Mouse (Mus musculus) heart, embryonic 15.5 days (tissue): ENCODE measurements around the gene Dync1li1. TPM values are rescaled to one million over a fixed set of nuclear protein-coding genes. Genes with fewer than 3 reads are reported as not detected.
A peak's percentile ranks its signal among the peaks of the same experiment; 100 is the strongest.
"Not testable (repeated sequence)": the region's sequence is repeated elsewhere in the genome, so short reads cannot be mapped to it uniquely, and the experiment has no call there.

Experiments used
- ATAC-seq: fragments of 200-750 bp; cut with Nextera tagmentation; replicated peaks from 2 replicates; pipeline ENCODE4 v1.8.0; 2017; ENCODE audit warnings: low read depth, moderate TSS enrichment; ENCODE audit not compliant: insufficient number of reproducible peaks, insufficient read depth, low FRiP score
- H3K27ac ChIP-seq: fragments of 300-500 bp; sonication (generic); 2 replicates; pipeline ENCODE4 v1.5.1; 2015; ENCODE audit warnings: mild to moderate bottlenecking, inconsistent platforms
- H3K27me3 ChIP-seq: fragments of 300-500 bp; sonication (generic); 2 replicates; pipeline ENCODE4 v1.6.1; 2015; ENCODE audit warnings: inconsistent platforms
- H3K36me3 ChIP-seq: fragments of 300-500 bp; sonication (generic); 2 replicates; pipeline ENCODE4 v1.6.1; 2015; ENCODE audit warnings: mild to moderate bottlenecking, inconsistent platforms
- H3K4me1 ChIP-seq: fragments of 300-500 bp; sonication (generic); replicated peaks from 2 replicates; pipeline ENCODE4 v1.6.1; 2015; ENCODE audit warnings: inconsistent platforms
- H3K4me2 ChIP-seq: fragments of 300-500 bp; sonication (generic); 2 replicates; pipeline ENCODE4 v1.6.1; 2015; ENCODE audit warnings: inconsistent platforms, mild to moderate bottlenecking, moderate library complexity
- H3K4me3 ChIP-seq: fragments of 300-500 bp; sonication (generic); 2 replicates; pipeline ENCODE4 v1.5.1; 2015; ENCODE audit warnings: mild to moderate bottlenecking, inconsistent platforms
- H3K9ac ChIP-seq: fragments of 300-500 bp; sonication (generic); 2 replicates; pipeline ENCODE4 v1.6.1; 2015; ENCODE audit warnings: mild to moderate bottlenecking, inconsistent platforms
- H3K9me3 ChIP-seq: fragments of 300-500 bp; sonication (generic); replicated peaks from 2 replicates; pipeline ENCODE4 v1.6.1; 2016; ENCODE audit warnings: inconsistent platforms
- WGBS: fragments of 180-500 bp; shearing (Covaris S2); methylation state at CpG from one replicate; pipeline ENCODE4 v1.1.7; 2015; ENCODE audit warnings: mixed read lengths; 5-methylcytosine and 5-hydroxymethylcytosine counted together
- polyA plus RNA-seq: library from polyadenylated mRNA; unstranded; fragments of >200 nt; fragmentation: Nextera tagmentation; extraction: Ambion mirVana; gene quantifications from 2 replicates; pipeline ENCODE4 v1.2.1, GENCODE M21; 2015

Gene Dync1li1
- polyA plus RNA-seq, 1 experiment from 2014 or later = 72.3 TPM

DNA sequence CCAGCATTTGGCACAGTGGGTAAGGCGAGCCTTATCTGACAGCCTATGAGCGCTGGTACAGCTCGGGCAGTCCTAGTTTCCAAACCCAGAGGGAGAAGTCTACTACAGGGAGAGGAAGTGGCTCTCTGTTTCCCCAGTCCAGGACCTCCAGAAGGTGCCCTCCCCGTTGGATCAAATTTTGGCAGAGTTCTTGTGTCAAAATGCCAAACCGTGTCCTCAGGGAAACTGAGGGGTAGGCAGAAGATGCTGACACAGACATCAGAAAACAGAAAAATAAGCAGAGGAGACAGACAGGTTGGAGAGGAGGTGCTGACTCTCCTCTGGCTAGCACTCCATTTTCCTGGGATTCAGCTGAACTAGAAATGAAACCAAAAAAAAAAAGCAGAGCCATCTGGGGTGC is 8.6 kb upstream of the Dync1li1 start:
- no peaks in the 10 kb centered on the region for H3K4me1 ChIP-seq
- no peaks in the 10 kb centered on the region for H3K36me3 ChIP-seq
- H3K4me2 ChIP-seq = no peak overlapping the region
- no peak overlapping the region for H3K4me3 ChIP-seq
- no peak overlapping the region for H3K27ac ChIP-seq
- 67% methylated on average over 5 of the region's 5 CpGs for WGBS
- no peak overlapping the region for H3K9ac ChIP-seq
- no peak for ATAC-seq
- H3K9me3 ChIP-seq = no peaks in the 10 kb centered on the region
- H3K27me3 ChIP-seq = no peaks in the 10 kb centered on the region

DNA sequence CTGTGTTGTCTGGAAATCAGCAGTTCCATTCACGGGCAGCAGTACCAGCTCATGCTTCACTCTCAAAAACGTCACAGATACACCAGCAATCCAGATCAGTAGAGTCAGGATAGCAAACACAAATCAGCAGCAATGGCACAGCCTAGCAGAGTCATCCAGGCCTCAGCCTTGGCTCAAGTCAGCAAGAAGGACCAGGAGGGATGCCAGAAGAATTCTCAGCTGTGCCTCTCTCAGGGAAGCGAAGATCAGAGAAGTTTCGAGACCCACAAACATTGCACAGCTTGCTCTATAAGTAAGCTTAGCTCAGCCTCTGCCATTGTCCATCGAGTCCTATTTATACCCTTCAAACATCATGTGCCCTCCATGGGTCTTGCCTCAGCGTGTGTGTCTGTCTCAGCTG is 8.1 kb upstream of the Dync1li1 start:
- Histone ChIP-seq H3K27me3 (no peaks in the 10 kb centered on the region), H3K9ac (no peak overlapping the region), H3K36me3 (no peaks in the 10 kb centered on the region), H3K9me3 (no peaks in the 10 kb centered on the region), H3K4me2 (no peak overlapping the region), H3K4me1 (no peaks in the 10 kb centered on the region), H3K4me3 (no peak overlapping the region), H3K27ac (no peak overlapping the region)
- ATAC-seq = no peak
- WGBS = 62% methylated on average over 6 of the region's 6 CpGs

DNA sequence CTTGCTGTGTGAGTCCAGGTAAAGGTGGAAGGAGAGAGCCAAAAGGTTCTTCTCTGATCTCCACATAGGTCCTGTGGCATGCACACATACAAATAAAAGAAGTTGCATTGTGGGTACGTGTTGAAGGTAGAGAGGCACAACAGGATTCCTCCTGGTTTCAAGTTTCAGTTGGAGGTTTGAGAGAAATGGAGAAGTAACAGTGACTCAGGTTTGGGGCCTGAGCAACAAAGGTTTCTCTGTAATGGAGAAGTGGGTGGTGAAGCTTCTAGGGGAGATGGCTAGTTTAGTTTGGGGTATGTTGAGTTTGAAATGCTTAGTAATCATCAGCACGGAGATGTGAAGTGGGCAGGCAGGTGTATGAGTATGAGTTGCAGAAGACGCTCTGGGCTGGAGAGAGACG is 6.4 kb upstream of the Dync1li1 start:
- Histone ChIP-seq H3K27ac (no peak overlapping the region), H3K4me3 (no peak overlapping the region), H3K36me3 (no peaks in the 10 kb centered on the region), H3K9ac (no peak overlapping the region), H3K27me3 (no peaks in the 10 kb centered on the region), H3K9me3 (no peaks in the 10 kb centered on the region), H3K4me2 (no peak overlapping the region), H3K4me1 (no peaks in the 10 kb centered on the region)
- ATAC-seq = no peak
- 72% methylated on average over 4 of the region's 4 CpGs for WGBS

DNA sequence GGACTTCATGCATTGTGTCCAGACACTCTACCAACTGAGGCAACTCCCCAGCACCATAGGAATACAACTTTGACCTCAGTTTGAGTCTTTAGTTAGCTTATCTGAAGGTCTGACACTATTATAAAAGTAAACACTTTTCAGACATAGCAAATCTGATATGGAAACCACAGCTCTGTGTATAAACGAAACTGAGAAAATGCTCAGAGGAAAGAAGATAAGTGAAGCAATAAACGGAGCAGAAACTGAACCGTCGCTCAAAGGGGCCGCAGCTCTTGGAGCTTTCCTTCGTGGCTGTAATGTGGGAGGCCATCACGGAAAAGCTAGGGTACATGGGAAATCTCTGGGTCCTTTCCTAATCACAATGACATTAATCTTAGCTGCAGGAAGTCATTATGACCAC is 2.3 kb upstream of the Dync1li1 start:
- H3K27ac ChIP-seq = no peak overlapping the region
- H3K27me3 ChIP-seq = no peaks in the 10 kb centered on the region
- no peaks in the 10 kb centered on the region for H3K36me3 ChIP-seq
- no peak for ATAC-seq
- H3K4me2 ChIP-seq = no peak overlapping the region
- no peak overlapping the region for H3K9ac ChIP-seq
- peaks cover 22% of the 10 kb centered on the region for H3K4me1 ChIP-seq
- H3K9me3 ChIP-seq = no peaks in the 10 kb centered on the region
- 82% methylated on average over 7 of the region's 7 CpGs for WGBS
- H3K4me3 ChIP-seq = no peak overlapping the region

DNA sequence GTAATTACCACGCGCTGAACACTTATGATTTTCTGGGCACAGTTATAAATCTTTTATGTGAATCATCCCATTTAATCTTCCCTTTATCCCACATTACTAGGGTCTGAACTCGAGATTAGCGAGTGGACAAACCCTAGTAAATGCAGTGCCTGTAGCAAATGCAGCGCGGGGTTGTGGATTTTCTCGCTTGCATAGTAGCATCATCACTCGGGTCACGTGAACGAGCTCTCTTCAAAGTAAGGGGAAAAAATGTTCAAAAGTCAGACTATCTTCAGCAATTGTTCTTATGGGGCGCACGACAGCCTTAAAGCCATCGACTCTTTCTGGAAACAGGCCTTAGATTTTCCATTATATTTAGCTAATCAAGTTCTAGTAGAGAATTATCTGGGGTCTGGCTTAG is 951 bp upstream of the Dync1li1 start:
- Histone ChIP-seq H3K27me3 (no peaks in the 10 kb centered on the region), H3K9me3 (no peaks in the 10 kb centered on the region), H3K4me3 (peak overlapping the region; percentile 89), H3K4me1 (peaks cover 22% of the 10 kb centered on the region), H3K9ac (peak overlapping the region; percentile 95), H3K4me2 (peak overlapping the region; percentile 70), H3K27ac (no peak overlapping the region), H3K36me3 (peaks cover 3% of the 10 kb centered on the region; the same call in 1 of the 2 replicates)
- 73% methylated on average over 13 of the region's 13 CpGs for WGBS
- no peak for ATAC-seq

DNA sequence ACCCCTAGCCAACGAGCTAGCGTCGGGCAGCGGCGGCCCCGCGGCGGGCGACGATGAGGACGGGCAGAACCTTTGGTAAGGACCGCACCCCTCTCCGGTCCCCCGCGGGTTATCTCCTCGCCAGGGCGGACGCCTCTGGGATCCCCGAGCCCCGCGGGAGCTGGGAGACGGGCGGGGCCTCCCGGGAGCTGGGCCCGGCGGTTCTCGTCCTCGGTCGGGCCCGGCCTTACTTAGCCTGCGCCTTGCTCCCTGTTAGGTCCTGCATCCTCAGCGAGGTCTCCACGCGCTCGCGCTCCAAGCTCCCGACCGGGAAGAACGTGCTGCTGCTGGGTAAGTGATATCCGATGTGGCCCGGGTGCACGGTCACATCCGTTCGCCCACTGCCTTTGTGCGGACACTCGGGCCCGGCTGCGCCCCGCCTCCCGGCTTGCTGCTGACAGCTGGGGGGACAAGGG is 390 bp downstream of the Dync1li1 start:
- WGBS = under 1% methylated on average over 50 of the region's 50 CpGs
- H3K4me3 ChIP-seq = peak overlapping the region; percentile 89
- no peaks in the 10 kb centered on the region for H3K9me3 ChIP-seq
- peaks cover 22% of the 10 kb centered on the region for H3K4me1 ChIP-seq
- H3K9ac ChIP-seq = peak overlapping the region; percentile 95
- no peaks in the 10 kb centered on the region for H3K27me3 ChIP-seq
- H3K36me3 ChIP-seq = peaks cover 15% of the 10 kb centered on the region
- H3K27ac ChIP-seq = peak overlapping the region; percentile 93
- H3K4me2 ChIP-seq = peak overlapping the region; percentile 81
- peak; percentile 53 for ATAC-seq

DNA sequence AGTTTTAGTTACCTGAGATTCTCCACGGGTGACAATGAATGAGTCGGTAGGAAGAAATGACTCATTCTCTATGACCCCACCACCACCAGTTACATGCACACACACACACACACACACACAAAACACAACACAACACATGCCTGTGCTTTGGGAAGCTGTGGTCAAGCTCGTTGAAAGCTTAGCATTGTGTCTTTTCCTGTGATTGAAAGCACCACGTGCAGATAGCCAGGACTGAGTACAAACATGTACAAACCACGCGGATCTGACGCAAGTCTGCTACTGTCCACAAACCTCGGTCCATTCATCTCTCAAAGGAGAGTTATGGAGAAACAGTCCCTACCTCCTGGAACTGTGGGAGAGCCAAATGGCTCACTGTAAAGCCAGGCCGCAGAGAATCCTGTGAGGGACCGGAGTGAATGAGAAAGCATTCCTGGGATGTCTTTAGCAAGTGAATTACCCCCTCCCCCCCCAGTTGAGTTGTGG is 1.6 kb downstream of the Dync1li1 start:
- H3K4me3 ChIP-seq = peak overlapping the region; percentile 89
- H3K27ac ChIP-seq = peak overlapping the region; percentile 93
- no peak for ATAC-seq
- peaks cover 17% of the 10 kb centered on the region for H3K36me3 ChIP-seq
- peak overlapping the region; percentile 95 for H3K9ac ChIP-seq
- H3K4me2 ChIP-seq = peak overlapping the region; percentile 81
- peaks cover 22% of the 10 kb centered on the region for H3K4me1 ChIP-seq
- WGBS = 8% methylated on average over 10 of the region's 10 CpGs
- no peaks in the 10 kb centered on the region for H3K9me3 ChIP-seq
- no peaks in the 10 kb centered on the region for H3K27me3 ChIP-seq

DNA sequence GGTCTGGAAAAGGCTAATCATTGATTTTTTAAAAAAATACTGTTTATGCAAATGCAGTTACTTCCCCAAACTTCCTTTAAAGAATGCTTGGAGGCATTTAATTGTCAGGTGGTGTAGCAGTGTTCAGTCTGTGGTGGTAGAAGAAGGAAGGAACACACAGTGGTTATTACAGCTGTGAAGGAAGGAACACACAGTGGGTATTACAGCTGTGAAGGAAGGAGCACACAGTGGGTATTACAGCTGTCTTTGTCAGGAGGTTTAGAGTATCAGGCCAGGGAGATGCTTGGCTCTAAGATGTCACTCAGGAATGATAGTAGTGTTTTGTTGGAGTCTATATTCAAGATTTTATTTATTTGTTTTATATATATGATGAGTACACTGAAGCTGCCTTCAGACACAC is 2.5 kb downstream of the Dync1li1 start:
- ATAC-seq = no peak
- Histone ChIP-seq H3K9me3 (no peaks in the 10 kb centered on the region), H3K36me3 (peaks cover 17% of the 10 kb centered on the region), H3K9ac (no peak overlapping the region), H3K4me2 (no peak overlapping the region), H3K4me1 (peaks cover 22% of the 10 kb centered on the region), H3K27ac (no peak overlapping the region), H3K27me3 (no peaks in the 10 kb centered on the region), H3K4me3 (no peak overlapping the region)

DNA sequence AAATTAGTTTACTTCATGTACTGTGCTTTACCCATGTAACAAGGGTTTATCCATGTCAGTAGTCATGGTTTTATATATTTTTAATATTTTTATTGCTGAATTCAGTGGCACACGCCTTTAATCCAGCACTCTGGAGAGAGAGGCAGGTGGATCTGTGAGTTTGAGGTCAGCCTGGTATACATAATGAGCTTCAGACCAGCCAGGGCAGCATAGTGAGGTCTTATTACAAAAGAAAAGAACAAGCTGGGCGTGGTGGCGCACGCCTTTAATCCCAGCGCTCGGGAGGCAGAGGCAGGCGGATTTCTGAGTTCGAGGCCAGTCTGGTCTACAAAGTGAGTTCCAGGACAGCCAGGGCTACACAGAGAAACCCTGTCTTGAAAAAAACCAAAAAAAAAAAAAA is 7.1 kb downstream of the Dync1li1 start:
- H3K36me3 ChIP-seq = peaks cover 28% of the 10 kb centered on the region

DNA sequence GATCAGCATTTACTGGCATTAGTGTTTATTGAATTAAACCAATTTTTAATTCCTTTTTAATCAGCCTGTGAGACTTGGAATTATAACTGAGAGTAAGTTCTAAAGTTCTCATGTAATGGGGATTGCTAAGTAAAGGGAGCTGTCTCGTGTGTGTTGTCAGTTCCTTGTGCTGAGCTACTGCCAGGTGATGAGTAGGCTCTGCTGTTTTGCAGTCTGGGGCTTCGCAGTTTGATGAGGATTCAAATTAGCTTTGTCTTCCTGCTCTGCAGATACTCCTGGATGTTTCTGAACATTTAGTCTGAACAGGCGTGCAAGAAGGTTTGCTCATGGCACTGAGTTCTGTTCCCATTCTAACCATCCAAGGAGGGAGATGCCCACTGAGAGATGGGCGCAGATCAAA is 8.5 kb downstream of the Dync1li1 start:
- no peak for ATAC-seq
- peaks cover 31% of the 10 kb centered on the region for H3K36me3 ChIP-seq
- no peak overlapping the region for H3K9ac ChIP-seq
- H3K4me1 ChIP-seq = peaks cover 7% of the 10 kb centered on the region
- H3K4me2 ChIP-seq = no peak overlapping the region
- no peak overlapping the region for H3K4me3 ChIP-seq
- no peaks in the 10 kb centered on the region for H3K27me3 ChIP-seq
- 87% methylated on average over 4 of the region's 4 CpGs for WGBS
- no peaks in the 10 kb centered on the region for H3K9me3 ChIP-seq
- H3K27ac ChIP-seq = no peak overlapping the region

More for the DNA sequence above, 7.1 kb downstream of the Dync1li1 start:
- not testable (repeated sequence) for H3K4me2 ChIP-seq, H3K4me1 ChIP-seq, H3K9me3 ChIP-seq, ATAC-seq, H3K4me3 ChIP-seq, H3K9ac ChIP-seq, H3K27ac ChIP-seq, H3K27me3 ChIP-seq
- 95% methylated on average over 8 of the region's 8 CpGs for WGBS

DNA sequence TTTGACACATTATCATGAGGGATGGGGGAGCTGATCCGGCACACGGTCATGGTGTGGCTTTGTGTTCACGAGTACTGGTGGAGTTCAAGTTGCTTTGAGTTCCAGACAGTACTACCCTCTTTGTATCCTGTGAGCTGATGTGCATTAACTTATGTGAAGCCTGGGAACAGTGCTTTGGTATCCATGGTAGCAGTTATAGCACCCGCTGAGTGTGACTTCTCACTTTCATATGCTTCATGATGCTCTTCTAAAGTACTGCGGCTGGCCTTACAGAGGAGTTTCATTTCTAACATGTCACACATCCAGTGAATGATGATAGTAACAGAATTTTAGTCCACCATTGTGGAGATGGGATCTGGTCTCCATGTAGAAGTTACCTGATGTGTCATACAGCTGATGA is 9.3 kb downstream of the Dync1li1 start:
- no peak for ATAC-seq
- H3K4me3 ChIP-seq = no peak overlapping the region
- H3K36me3 ChIP-seq = peaks cover 28% of the 10 kb centered on the region
- no peak overlapping the region for H3K4me2 ChIP-seq
- no peaks in the 10 kb centered on the region for H3K9me3 ChIP-seq
- no peak overlapping the region for H3K27ac ChIP-seq
- no peaks in the 10 kb centered on the region for H3K27me3 ChIP-seq
- peaks cover 7% of the 10 kb centered on the region for H3K4me1 ChIP-seq
- 90% methylated on average over 5 of the region's 5 CpGs for WGBS
- H3K9ac ChIP-seq = no peak overlapping the region

DNA sequence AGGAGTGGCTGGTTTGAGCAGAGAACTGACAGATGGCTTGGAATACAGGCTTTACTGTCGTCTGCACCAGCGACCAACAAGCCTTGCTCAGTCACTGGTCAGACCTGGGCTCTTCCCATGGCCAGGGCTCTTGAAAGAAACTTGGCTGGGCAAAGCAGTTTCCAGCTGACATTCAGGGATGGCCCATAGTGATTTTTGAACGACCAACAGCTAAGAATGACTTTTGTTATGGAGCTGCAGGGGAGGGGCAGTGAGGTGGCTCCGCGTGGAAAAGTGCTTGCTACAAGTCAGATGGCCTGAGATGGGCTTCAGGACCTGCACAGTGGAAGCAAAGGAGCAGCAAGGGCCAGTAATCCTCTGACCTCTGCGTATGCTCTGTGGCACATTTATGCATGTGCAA is 10.7 kb downstream of the Dync1li1 start:
- H3K4me3 ChIP-seq = no peak overlapping the region
- no peak overlapping the region for H3K27ac ChIP-seq
- no peak overlapping the region for H3K4me2 ChIP-seq
- no peak for ATAC-seq
- H3K9ac ChIP-seq = no peak overlapping the region
- no peaks in the 10 kb centered on the region for H3K27me3 ChIP-seq
- no peaks in the 10 kb centered on the region for H3K9me3 ChIP-seq
- H3K36me3 ChIP-seq = peaks cover 16% of the 10 kb centered on the region; the same call in 1 of the 2 replicates
- 66% methylated on average over 6 of the region's 6 CpGs for WGBS
- H3K4me1 ChIP-seq = peaks cover 7% of the 10 kb centered on the region
